Mouse (Mus musculus) left cerebral cortex, postnatal 10 days (tissue): ENCODE measurements at regions not wholly inside any gene's neighbourhood (a gene's known extent, or its start where the extent isn't known, plus 50 kb on each side); places are given as distances from the start of the nearest gene placed in this dataset.
"Not testable (repeated sequence)": the region's sequence is repeated elsewhere in the genome, so short reads cannot be mapped to it uniquely, and the experiment has no call there.

Experiments used
- DNase-seq, 2 experiments: peaks; one replicate each; pipeline ENCODE4 v3.0.0; 2021 to 2022; ENCODE audit warnings: low spot score in 2 of 2, mixed read lengths in 1 of 2; ENCODE audit errors: extremely low spot score in 1 of 2
- intact Hi-C: fragments of 180-260 bp; cut with DNase I; formaldehyde crosslinking; loops from one replicate; pipeline ENCODE4 v1.15.1; 2025

DNA sequence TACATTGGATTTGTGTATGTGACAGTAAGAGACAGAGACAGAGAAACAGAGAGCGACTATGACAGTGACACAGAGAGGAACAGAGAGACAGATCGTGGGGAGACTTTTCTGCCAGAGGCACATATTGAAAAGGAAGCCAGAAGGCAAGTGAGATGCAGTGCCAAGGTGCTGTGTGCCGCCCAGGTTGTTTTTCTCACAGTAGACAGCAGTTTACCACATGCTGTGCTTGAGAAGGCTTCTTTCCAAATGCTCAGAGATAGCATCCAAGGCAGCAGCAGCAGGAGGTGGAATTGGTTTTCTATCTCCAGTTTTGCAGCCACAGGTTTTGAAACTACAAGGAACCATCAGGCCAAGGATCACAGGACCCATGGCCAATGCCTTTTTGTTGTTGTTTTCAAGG lies 466.5 kb downstream of the Lrfn5 start:
- intact Hi-C loops, result no loop called here
- DNase-seq, result peak in 1 of 2 experiments; percentile 2

DNA sequence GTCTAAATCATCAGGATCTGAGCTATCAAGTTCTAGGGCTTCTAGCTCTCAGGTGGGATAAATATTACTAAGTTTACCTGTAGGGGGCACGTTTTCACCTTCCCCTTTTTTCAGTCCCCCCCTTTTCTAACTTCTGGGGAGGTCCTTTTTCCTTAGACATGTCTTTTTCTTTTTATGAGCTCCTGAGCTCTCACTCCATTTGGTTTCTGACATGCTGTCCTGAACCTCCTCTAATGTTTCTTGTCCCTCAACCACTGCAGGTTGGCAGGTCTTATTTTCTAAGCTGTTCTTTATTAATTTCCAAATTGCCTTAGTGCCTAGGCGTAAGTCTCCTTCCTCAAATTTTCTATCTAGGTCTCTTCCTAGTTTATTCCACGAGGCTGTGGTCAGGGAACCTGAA lies 470.9 kb downstream of the Lrfn5 start:
- intact Hi-C loops, DNase-seq: not testable (repeated sequence)

DNA sequence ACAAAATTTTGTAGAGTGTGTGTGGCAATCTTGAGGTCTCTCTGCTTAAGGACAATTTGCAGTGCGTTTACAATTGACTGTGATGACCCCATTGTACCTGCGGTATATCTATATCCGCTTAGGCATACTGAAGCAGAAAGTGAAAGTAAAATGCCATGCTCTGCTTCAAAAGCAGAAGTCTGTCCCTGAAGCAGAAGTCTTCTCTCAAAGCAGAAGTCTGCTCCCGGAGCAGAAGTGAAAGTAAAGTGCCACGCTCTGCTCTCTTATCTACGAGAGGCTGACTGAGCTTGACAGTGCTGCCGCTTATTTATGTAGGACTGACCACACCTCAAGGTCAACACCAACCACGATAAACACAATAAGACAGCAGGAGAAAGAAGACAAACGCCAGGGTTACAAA lies 471.3 kb downstream of the Lrfn5 start:
- intact Hi-C loops, result no loop called here
- no peak for DNase-seq

DNA sequence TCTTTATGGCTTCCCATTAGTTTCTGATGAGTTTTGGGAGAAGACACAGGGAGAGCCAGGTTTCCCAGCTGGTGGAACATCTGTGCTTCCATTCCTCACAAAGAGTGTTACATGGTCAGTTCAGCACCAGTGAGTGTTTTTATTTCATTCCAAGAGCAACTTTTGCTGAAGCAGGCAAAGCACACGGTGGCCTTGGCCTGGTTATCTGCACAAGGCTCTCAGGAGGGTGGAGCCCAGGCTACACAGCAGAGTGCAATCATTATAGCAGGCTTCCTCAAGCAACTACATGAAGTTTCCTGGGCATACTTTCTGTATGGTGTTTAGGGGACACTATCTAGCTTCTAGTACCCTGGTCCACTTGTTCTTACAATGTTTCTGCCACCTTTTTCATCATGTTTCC lies 490.4 kb downstream of the Lrfn5 start:
- intact Hi-C loops, result no loop called here
- no peak for DNase-seq

DNA sequence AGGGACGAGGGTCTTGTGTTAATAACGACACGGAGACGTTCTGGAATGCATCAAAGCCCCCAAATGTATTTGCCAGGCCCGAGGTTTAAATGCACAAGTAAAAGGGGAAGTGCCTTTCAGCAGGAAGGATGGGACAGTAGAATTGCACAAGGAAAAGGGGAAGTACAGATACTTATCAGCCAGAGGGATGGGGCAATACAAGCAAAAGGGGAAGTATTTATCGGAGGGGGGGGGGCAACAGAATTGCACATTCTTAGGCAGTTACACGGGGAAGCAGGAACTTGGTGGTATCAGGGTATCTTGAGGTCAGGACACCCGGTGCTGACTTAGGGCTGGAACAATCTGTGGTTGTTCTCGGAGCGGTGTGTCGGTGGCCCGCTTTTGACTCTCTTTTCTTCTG lies 494.7 kb downstream of the Lrfn5 start:
- intact Hi-C loops, DNase-seq: not testable (repeated sequence)
